Mouse (Mus musculus) kidney, postnatal 4 days (tissue): ENCODE results near the gene Gm2431.
A peak's percentile ranks its signal among the peaks of the same experiment; 100 is the strongest.
"Not testable (repeated sequence)": the region's sequence is repeated elsewhere in the genome, so short reads cannot be mapped to it uniquely, and the experiment has no call there.

Experiments
- DNase-seq, 2 experiments: peaks; one replicate each; pipeline ENCODE4 v3.0.0; 2021; ENCODE audit warnings: mixed read lengths in 2 of 2

Gene Gm2431

GRCm38 (mm10) chr7:142258254-142258653 is at the start of gene Gm2431:
Gm2431 (minus strand) TSS chr7:142258354.
- DNase-seq, result not testable (repeated sequence)

GRCm38 (mm10) chr7:142303929-142304328 is 45.8 kb upstream of the Gm2431 start:
- not testable (repeated sequence) for DNase-seq

- no peak for DNase-seq
Measured at GRCm38 (mm10) chr7:142303249-142303648, 45.1 kb upstream of the Gm2431 start, which contains the start of gene Krtap5-4. Krtap5-4 (plus strand) TSS chr7:142303549.

GRCm38 (mm10) chr7:142297018-142297417 is 38.9 kb upstream of the Gm2431 start, which contains the start of gene Krtap5-1:
Krtap5-1 (minus strand) TSS chr7:142297118.
- DNase-seq, result not testable (repeated sequence)

- peak in 1 of 2 experiments; percentile 27 for DNase-seq
Measured at GRCm38 (mm10) chr7:142296108-142296507, 38.0 kb upstream of the Gm2431 start.

- DNase-seq, result no peak
Measured at GRCm38 (mm10) chr7:142295418-142295817, 37.3 kb upstream of the Gm2431 start.

GRCm38 (mm10) chr7:142293851-142294250 is 35.7 kb upstream of the Gm2431 start:
- DNase-seq, result peak; percentile 65 to 67

GRCm38 (mm10) chr7:142285910-142286612 is 27.9 kb upstream of the Gm2431 start:
- not testable (repeated sequence) for DNase-seq

GRCm38 (mm10) chr7:142285130-142285835 is 27.1 kb upstream of the Gm2431 start:
- peak; percentile 64 to 76 for DNase-seq

GRCm38 (mm10) chr7:142284615-142285080 is 26.5 kb upstream of the Gm2431 start:
- DNase-seq, result peak; percentile 97 to 98

- DNase-seq, result peak; percentile 79 to 87
Measured at GRCm38 (mm10) chr7:142284023-142284591, 26.0 kb upstream of the Gm2431 start.

- not testable (repeated sequence) for DNase-seq
Measured at GRCm38 (mm10) chr7:142282847-142283246, 24.7 kb upstream of the Gm2431 start.

GRCm38 (mm10) chr7:142279291-142279690 is 21.1 kb upstream of the Gm2431 start:
- DNase-seq, result not testable (repeated sequence)

GRCm38 (mm10) chr7:142278183-142278582 is 20.0 kb upstream of the Gm2431 start:
- DNase-seq, result peak; percentile 84 to 88

- DNase-seq, result not testable (repeated sequence)
Measured at GRCm38 (mm10) chr7:142274263-142274662, 16.1 kb upstream of the Gm2431 start, which contains the start of gene Gm4559. Gm4559 (minus strand) TSS chr7:142274363.

GRCm38 (mm10) chr7:142255517-142255916 is 2.6 kb downstream of the Gm2431 start:
- DNase-seq, result peak; percentile 60 to 63

- DNase-seq, result peak; percentile 66 to 71
Measured at GRCm38 (mm10) chr7:142249824-142250223, 8.3 kb downstream of the Gm2431 start.

- peak in 1 of 2 experiments; percentile 9 for DNase-seq
Measured at GRCm38 (mm10) chr7:142240978-142241377, 17.2 kb downstream of the Gm2431 start, which contains the start of gene Gm40460. Gm40460 (minus strand) TSS chr7:142241078.

GRCm38 (mm10) chr7:142231540-142231939 is 26.6 kb downstream of the Gm2431 start:
- no peak for DNase-seq

GRCm38 (mm10) chr7:142229871-142230270 is 28.3 kb downstream of the Gm2431 start, which contains the start of gene Krtap5-5:
Krtap5-5 (minus strand) TSS chr7:142229971.
- not testable (repeated sequence) for DNase-seq

- DNase-seq, result peak in 1 of 2 experiments; percentile 25
Measured at GRCm38 (mm10) chr7:142224518-142224917, 33.6 kb downstream of the Gm2431 start.

- DNase-seq, result not testable (repeated sequence)
Measured at GRCm38 (mm10) chr7:142212136-142212535, 46.0 kb downstream of the Gm2431 start.

GRCm38 (mm10) chr7:142211559-142211958 is 46.6 kb downstream of the Gm2431 start, which contains the start of gene Gm7579:
Gm7579 (plus strand) TSS chr7:142211859.
- no peak for DNase-seq
